Mouse (Mus musculus): ENCODE measurements around the gene Adora3. TPM values are rescaled to one million over a fixed set of nuclear protein-coding genes. Genes with fewer than 3 reads are reported as not detected.

The Adora3 gene
- polyA plus RNA-seq, 1 experiment from 2014 or later: 0.30 TPM

DNA sequence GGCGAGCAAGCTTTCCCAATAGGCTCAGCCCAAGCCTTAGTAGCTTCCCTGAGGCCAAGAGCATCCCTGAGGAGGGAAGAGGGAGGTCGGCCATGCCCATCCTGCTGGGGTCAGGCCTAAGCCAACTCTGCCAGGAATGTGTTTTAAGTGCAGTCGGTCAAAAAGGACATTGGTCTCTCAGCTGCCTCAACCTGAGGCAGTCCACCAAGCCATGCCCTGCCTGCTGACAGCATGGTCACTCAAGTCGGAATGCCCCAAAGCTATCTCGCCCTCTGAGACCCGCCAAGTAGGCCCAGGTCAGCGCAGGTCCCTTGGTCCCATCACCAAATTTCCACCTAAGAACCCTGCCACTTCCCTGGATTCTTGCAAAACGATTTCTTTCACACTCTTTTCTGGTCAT lies 8.1 kb downstream of the Adora3 start:
- 85% methylated on average over 8 of the region's 8 CpGs for WGBS

GRCm38 (mm10) chr3:105880419-105880818 lies 9.8 kb downstream of the Adora3 start:
- Histone ChIP-seq H3K27me3 (no peaks in the 10 kb centered on the region), H3K4me2 (no peak overlapping the region), H3K9me3 (no peaks in the 10 kb centered on the region), H3K27ac (no peak overlapping the region), H3K4me3 (no peak overlapping the region), H3K4me1 (replicated peaks) (no peaks in the 10 kb centered on the region), H3K9ac (no peak overlapping the region), H3K36me3 (no peaks in the 10 kb centered on the region)
- ATAC-seq (ENCODE audit: low FRiP score): no peak
- WGBS: 78% methylated on average over 3 of the region's 3 CpGs

More for the DNA sequence above, 8.1 kb downstream of the Adora3 start:
- Histone ChIP-seq H3K4me1 (replicated peaks) (no peaks in the 10 kb centered on the region), H3K9me3 (no peaks in the 10 kb centered on the region), H3K4me2 (no peak overlapping the region), H3K4me3 (no peak overlapping the region), H3K27ac (no peak overlapping the region), H3K36me3 (no peaks in the 10 kb centered on the region), H3K27me3 (no peaks in the 10 kb centered on the region), H3K9ac (no peak overlapping the region)
- ATAC-seq (ENCODE audit: low FRiP score): no peak

- Histone ChIP-seq H3K4me1 (replicated peaks) (no peaks in the 10 kb centered on the region), H3K36me3 (no peaks in the 10 kb centered on the region), H3K27me3 (no peaks in the 10 kb centered on the region), H3K9ac (no peak overlapping the region), H3K4me3 (no peak overlapping the region), H3K27ac (no peak overlapping the region), H3K4me2 (no peak overlapping the region), H3K9me3 (no peaks in the 10 kb centered on the region)
- ATAC-seq (ENCODE audit: low FRiP score): no peak
- WGBS: 90% methylated on average over 7 of the region's 7 CpGs
These were observed 11.4 kb downstream of the Adora3 start for GRCm38 (mm10) chr3:105882105-105882504.

DNA sequence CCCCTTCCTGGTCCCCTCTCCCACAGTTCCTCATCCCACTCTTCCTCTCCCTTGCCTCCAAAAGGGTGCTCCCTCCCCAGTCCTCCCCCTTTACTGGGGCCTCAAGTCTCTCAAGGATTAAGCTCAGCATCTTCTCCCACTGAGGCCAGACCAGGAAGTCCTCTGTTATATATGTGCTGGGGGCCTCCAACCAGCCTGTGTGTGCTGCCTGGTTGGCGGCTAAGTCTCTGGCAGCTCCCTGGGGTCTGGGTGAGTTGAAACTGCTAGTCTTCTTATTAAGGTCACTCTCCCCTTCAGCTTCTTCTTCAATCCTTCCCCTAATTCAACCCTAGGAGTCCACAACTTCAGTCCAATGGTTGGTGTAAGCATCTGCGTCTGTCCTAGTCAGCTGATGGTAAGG lies 12.5 kb downstream of the Adora3 start:
- no peak for ATAC-seq (ENCODE audit: low FRiP score)
- no peaks in the 10 kb centered on the region for H3K36me3 ChIP-seq
- no peaks in the 10 kb centered on the region for H3K27me3 ChIP-seq
- H3K27ac ChIP-seq: no peak overlapping the region
- no peaks in the 10 kb centered on the region for H3K9me3 ChIP-seq
- H3K9ac ChIP-seq: no peak overlapping the region
- H3K4me3 ChIP-seq: no peak overlapping the region
- H3K4me1 ChIP-seq (replicated peaks): no peaks in the 10 kb centered on the region
- 90% methylated on average over 2 of the region's 2 CpGs for WGBS
- H3K4me2 ChIP-seq: no peak overlapping the region

- Histone ChIP-seq H3K36me3 (no peaks in the 10 kb centered on the region), H3K9me3 (no peaks in the 10 kb centered on the region), H3K9ac (no peak overlapping the region), H3K27ac (no peak overlapping the region), H3K4me3 (no peak overlapping the region), H3K4me2 (no peak overlapping the region), H3K27me3 (no peaks in the 10 kb centered on the region), H3K4me1 (replicated peaks) (no peaks in the 10 kb centered on the region)
- 80% methylated on average over 3 of the region's 3 CpGs for WGBS
- ATAC-seq (ENCODE audit: low FRiP score): no peak
These were observed 18.3 kb downstream of the Adora3 start for GRCm38 (mm10) chr3:105888961-105889360.

GRCm38 (mm10) chr3:105890220-105890619 lies 19.6 kb downstream of the Adora3 start:
- no peak overlapping the region for H3K4me2 ChIP-seq
- no peak for ATAC-seq (ENCODE audit: low FRiP score)
- H3K36me3 ChIP-seq: no peaks in the 10 kb centered on the region
- 77% methylated on average over 4 of the region's 4 CpGs for WGBS
- no peak overlapping the region for H3K27ac ChIP-seq
- H3K4me1 ChIP-seq (replicated peaks): peaks cover 6% of the 10 kb centered on the region; the same call in 1 of the 2 replicates
- no peak overlapping the region for H3K9ac ChIP-seq
- H3K9me3 ChIP-seq: no peaks in the 10 kb centered on the region
- H3K4me3 ChIP-seq: no peak overlapping the region
- H3K27me3 ChIP-seq: no peaks in the 10 kb centered on the region

DNA sequence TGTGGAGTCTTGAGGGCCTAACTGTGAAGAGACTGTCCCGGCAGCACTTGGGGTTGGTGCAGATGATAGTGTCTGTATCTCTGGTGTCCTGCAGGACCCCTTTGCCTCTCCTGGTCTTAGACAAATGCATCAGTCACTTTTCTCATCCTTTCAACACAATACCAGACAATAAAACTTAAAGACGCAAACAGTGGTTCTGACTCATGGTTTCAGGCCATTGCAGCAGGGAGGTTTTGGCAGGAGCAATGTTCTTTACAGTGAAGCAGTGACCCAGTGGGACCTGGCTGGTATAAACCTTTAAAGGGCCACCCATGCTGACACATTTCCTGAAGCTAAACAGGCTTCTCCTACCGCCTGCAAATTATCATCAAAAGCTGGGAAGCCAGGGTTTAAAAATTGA lies 20.5 kb downstream of the Adora3 start:
- H3K27ac ChIP-seq: no peak overlapping the region
- WGBS: 85% methylated on average over 3 of the region's 3 CpGs
- no peaks in the 10 kb centered on the region for H3K9me3 ChIP-seq
- ATAC-seq (ENCODE audit: low FRiP score): no peak
- no peak overlapping the region for H3K4me2 ChIP-seq
- no peak overlapping the region for H3K4me3 ChIP-seq
- no peaks in the 10 kb centered on the region for H3K36me3 ChIP-seq
- H3K27me3 ChIP-seq: no peaks in the 10 kb centered on the region
- H3K9ac ChIP-seq: no peak overlapping the region
- peaks cover 6% of the 10 kb centered on the region; the same call in 1 of the 2 replicates for H3K4me1 ChIP-seq (replicated peaks)

- ATAC-seq (ENCODE audit: low FRiP score): no peak
- no peaks in the 10 kb centered on the region for H3K36me3 ChIP-seq
- H3K27me3 ChIP-seq: no peaks in the 10 kb centered on the region
- no peak overlapping the region for H3K4me2 ChIP-seq
- H3K4me1 ChIP-seq (replicated peaks): peaks cover 6% of the 10 kb centered on the region; the same call in 1 of the 2 replicates
- H3K27ac ChIP-seq: no peak overlapping the region
- H3K9me3 ChIP-seq: no peaks in the 10 kb centered on the region
- no peak overlapping the region for H3K9ac ChIP-seq
- 80% methylated on average over 10 of the region's 10 CpGs for WGBS
- no peak overlapping the region for H3K4me3 ChIP-seq
These were observed 21.3 kb downstream of the Adora3 start for GRCm38 (mm10) chr3:105891760-105892571.

DNA sequence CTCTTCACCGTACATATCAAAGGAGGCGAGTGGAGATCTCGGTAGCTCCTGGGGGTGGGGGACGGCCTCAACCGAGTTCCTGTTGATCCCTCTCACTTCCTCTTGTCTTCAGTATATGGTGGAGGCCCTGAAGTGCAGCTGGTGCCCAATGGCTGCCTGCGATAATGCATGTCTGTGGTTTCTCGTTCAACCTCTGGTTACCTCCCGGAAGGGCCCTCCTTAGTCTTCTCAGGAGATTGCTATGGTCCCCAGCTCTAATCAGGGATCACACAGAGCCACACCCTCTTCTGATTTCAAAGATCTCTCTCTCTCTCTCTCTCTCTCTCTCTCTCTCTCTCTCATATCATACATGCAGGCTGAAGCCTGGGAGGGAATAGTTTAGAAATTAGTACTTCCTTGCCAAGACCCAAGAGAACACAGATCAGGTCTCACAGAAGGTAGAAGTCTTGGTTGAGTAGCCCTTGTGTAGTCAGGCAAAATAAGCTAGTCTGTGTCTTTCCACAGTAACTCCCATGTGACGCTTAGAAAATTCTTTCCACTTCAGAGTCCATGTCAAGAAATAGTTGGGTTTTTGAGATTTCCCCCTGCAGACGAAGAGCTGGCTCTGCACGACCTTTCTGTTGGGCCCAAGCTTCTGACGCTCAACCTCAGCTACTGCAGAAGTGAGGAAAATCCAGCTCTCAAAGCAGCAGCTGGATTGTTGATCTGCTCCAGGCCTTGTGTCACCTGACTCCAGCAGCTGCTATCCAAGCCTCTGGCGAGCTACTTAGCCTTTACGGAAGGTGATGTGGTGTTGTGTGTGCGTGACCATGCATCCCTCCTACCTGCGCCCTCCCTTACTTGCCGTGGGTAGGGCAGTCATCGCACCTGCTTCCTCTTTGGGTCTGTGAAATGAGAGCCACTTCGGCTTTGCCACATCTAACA lies 22.2 kb downstream of the Adora3 start:
- WGBS: 88% methylated on average over 19 of the region's 19 CpGs
- Histone ChIP-seq H3K4me1 (replicated peaks) (peaks cover 6% of the 10 kb centered on the region; the same call in 1 of the 2 replicates), H3K4me2 (no peak overlapping the region), H3K27ac (no peak overlapping the region), H3K9ac (no peak overlapping the region), H3K27me3 (no peaks in the 10 kb centered on the region), H3K9me3 (no peaks in the 10 kb centered on the region), H3K4me3 (no peak overlapping the region), H3K36me3 (no peaks in the 10 kb centered on the region)
- ATAC-seq (ENCODE audit: low FRiP score): no peak

DNA sequence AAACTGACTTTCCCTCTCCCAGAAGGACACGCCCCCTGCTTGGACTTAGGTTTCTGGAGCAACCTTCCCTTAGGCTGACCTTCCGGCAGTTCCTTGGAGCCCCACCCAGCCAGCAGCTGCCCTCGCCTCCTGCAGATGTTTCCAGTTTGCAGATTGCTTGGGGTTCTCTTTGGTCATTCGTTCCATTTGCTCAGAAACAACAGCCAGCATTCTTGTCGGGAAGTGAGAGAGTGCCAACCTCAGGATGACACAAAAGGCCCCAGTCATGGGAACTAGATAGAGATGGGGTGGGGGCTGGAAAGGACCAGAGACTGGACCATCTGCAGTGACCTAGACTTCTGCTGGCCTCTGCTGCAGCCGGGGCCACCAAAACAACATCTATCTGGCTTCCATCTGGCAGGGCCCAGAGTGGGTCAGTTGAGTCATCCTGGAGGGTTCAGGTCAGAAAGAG lies 23.3 kb downstream of the Adora3 start:
- Histone ChIP-seq H3K4me3 (no peak overlapping the region), H3K4me1 (replicated peaks) (peaks cover 6% of the 10 kb centered on the region; the same call in 1 of the 2 replicates), H3K9me3 (no peaks in the 10 kb centered on the region), H3K4me2 (no peak overlapping the region), H3K9ac (no peak overlapping the region), H3K27me3 (no peaks in the 10 kb centered on the region), H3K36me3 (no peaks in the 10 kb centered on the region), H3K27ac (no peak overlapping the region)
- 68% methylated on average over 6 of the region's 6 CpGs for WGBS
- no peak for ATAC-seq (ENCODE audit: low FRiP score)

DNA sequence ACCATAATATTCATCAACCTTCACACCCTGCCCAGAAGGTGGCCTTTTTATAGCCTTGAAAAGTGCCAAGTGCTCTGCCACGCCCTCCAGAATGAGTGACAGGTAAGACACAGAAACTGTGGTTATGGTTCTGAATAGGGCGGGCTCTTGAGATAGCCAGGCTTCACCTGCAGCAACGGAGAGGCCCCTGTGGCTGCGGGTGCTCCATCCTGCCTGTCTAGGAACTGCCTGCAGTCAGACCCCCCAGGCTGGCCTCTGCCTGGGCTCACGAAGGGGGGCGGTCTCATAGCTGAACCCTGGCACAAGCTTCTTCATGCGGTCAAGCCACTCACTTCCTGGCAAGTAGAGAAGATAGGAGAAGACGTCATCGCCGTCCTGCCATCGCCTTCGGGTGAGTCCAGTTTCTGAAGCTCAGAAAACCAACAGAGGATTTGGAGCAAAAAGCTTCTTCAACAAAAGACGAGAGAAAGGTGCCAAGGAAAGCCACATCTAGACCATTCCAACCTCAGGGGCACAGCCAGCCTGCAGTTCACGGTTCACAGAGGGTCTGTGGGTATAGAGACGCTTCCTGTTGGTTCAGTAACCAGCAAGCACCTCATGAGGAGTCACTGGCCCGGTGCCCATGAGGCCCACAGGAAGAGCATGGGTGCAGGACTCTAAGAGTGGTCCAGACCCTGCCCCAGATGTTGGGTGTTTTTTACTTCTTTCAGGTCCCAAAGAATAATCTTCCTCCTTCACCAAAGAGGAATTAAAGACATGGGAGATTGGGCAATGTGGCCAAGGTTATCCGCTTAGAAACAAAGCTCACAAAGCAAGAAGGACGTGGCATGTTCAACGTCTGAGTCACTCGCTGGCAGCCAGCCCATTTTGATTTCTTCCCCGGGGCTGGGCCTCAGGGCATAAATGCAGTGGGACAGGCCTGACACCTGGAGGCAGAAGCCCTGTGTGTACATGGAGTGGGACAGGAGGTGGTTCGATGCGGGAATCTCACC lies 24.2 kb downstream of the Adora3 start:
- no peak overlapping the region for H3K27ac ChIP-seq
- H3K9me3 ChIP-seq: no peaks in the 10 kb centered on the region
- no peaks in the 10 kb centered on the region for H3K36me3 ChIP-seq
- H3K4me2 ChIP-seq: no peak overlapping the region
- no peak overlapping the region for H3K4me3 ChIP-seq
- H3K4me1 ChIP-seq (replicated peaks): peaks cover 6% of the 10 kb centered on the region; the same call in 1 of the 2 replicates
- no peak overlapping the region for H3K9ac ChIP-seq
- WGBS: 85% methylated on average over 23 of the region's 23 CpGs
- H3K27me3 ChIP-seq: no peaks in the 10 kb centered on the region
- ATAC-seq (ENCODE audit: low FRiP score): no peak
